Mouse (Mus musculus): Measurements from ENCODE around the gene 4930469K13Rik.

DNA sequence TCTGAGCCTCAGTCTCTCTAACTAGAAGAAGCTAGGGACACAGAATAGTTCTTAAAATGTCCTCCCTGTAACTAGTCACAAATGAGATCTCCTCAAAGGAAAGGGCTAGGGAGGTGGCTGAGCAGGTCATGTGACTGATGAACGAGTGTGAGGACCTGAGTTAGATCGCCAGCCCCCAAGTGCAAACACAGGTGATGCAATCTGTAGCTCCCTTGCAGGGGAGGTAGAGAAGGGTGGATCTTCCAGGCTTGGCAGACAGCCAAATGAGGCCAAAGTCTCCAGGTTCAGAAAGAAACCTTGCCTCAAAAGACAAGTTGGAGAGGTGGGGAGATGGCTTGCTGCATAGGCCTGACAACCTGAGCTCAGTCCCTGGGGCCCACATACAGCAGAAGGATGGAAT is 171.8 kb downstream of the 4930469K13Rik start:
- TF ChIP-seq CTCF (IDR thresholded peaks at IDR 0.05; ENCODE audit: insufficient read depth, low read depth, low read length) (no peak), POLR2A (IDR thresholded peaks at IDR 0.05; ENCODE audit: insufficient read depth, low read depth, low read length) (no peak)

Measured in olfactory bulb, adult 2 months (tissue).